Mouse (Mus musculus) G1E (cell line): ENCODE data around the gene Rnf187. TPM values are rescaled to one million over a fixed set of nuclear protein-coding genes. Genes with fewer than 3 reads are reported as not detected.
A peak's percentile ranks its signal among the peaks of the same experiment; 100 is the strongest.
"Not testable (repeated sequence)": the region's sequence is repeated elsewhere in the genome, so short reads cannot be mapped to it uniquely, and the experiment has no call there.

Experiments used
- ATAC-seq: 2 replicates; pipeline ENCODE4 v1.8.0; 2016; ENCODE audit warnings: mild to moderate bottlenecking; ENCODE audit not compliant: insufficient number of reproducible peaks, poor library complexity, low FRiP score, severe bottlenecking; ENCODE audit errors: extremely low read depth
- DNase-seq: peaks from one replicate; pipeline ENCODE4 v3.0.0; 2012; ENCODE audit warnings: low spot score
- H3K27me3 ChIP-seq: 2 replicates; pipeline ENCODE4 v1.6.1; 2012; ENCODE audit warnings: mild to moderate bottlenecking, low read length, inconsistent platforms; ENCODE audit not compliant: insufficient read depth
- H3K36me3 ChIP-seq: replicated peaks from 2 replicates; pipeline ENCODE3; 2012; ENCODE audit warnings: mild to moderate bottlenecking, inconsistent platforms
- H3K4me1 ChIP-seq: 2 replicates; pipeline ENCODE4 v1.6.1; 2012; ENCODE audit warnings: low read depth, low read length, inconsistent platforms, mixed read lengths; ENCODE audit not compliant: insufficient read depth
- H3K4me3 ChIP-seq: 2 replicates; pipeline ENCODE4 v1.5.1; 2012; ENCODE audit warnings: low read depth, mild to moderate bottlenecking, inconsistent platforms, low read length, moderate library complexity, mixed read lengths
- H3K9me3 ChIP-seq: replicated peaks from 2 replicates; pipeline ENCODE4 v1.6.1; 2012; ENCODE audit warnings: inconsistent platforms
- CTCF ChIP-seq: IDR thresholded peaks from 2 replicates; pipeline ENCODE4 v1.5.1; 2012; ENCODE audit warnings: low read depth, low read length, inconsistent platforms, mixed read lengths
- GATA1 ChIP-seq: IDR thresholded peaks from 2 replicates; pipeline ENCODE4 v1.6.1; 2012; ENCODE audit warnings: borderline replicate concordance, low read length, inconsistent platforms, mixed read lengths
- GATA2 ChIP-seq: IDR thresholded peaks from 2 replicates; pipeline ENCODE4 v1.6.1; 2012; ENCODE audit warnings: low read depth, low read length, inconsistent platforms, borderline replicate concordance
- POLR2AphosphoS5 ChIP-seq: IDR thresholded peaks from 2 replicates; pipeline ENCODE4 v1.6.1; 2012; ENCODE audit warnings: low read depth, low read length, inconsistent platforms; ENCODE audit not compliant: insufficient replicate concordance
- TAL1 ChIP-seq: conservative IDR thresholded peaks from 2 replicates; pipeline ENCODE4 v1.6.1; 2012; ENCODE audit warnings: low read depth, low read length, inconsistent platforms, mixed read lengths
- polyA plus RNA-seq: library from polyadenylated mRNA; stranded (reverse); fragments of >175 nt; gene quantifications from 2 replicates; pipeline ENCODE4 v1.2.3, GENCODE M21; 2012
- total RNA-seq, 2 experiments: library from RNA; stranded (forward) in 1 of 2; stranded (reverse) in 1 of 2; fragments of 200-1000 nt in 1 of 2; fragments of >200 nt in 1 of 2; fragmentation: Nextera tagmentation in 1 of 2; gene quantifications; 2 replicates each; pipeline ENCODE4 v1.2.3; 2014 to 2017

Gene Rnf187
- total and polyA plus RNA-seq, 3 experiments: 55.7 to 225 (median 72.8) TPM

GRCm38 (mm10) chr11:58954420-58955142, 15.9 kb upstream of the Rnf187 start, which contains the start of the genes Hist3h2a and Trim17:
TSS of gene Hist3h2a (plus strand) at chr11:58954685.
TSS of gene Trim17 (plus strand) at chr11:58954685.
- Histone ChIP-seq H3K36me3 (peaks cover 19% of the 10 kb centered on the region), H3K4me3 (peak within 1 kb of the TSS; percentile 72), H3K4me1 (peaks cover 36% of the 10 kb centered on the region), H3K9me3 (no peaks in the 10 kb centered on the region), H3K27me3 (peaks cover 14% of the 10 kb centered on the region)
- DNase-seq (peak; percentile 94), ATAC-seq (peak; percentile 91)
- TF ChIP-seq POLR2AphosphoS5: peak; percentile 95
- no peak for TF ChIP-seq TAL1
- no peak for TF ChIP-seq CTCF

- peak overlapping the region; percentile 72; the same call in 1 of the 2 replicates for H3K4me3 ChIP-seq
- ATAC-seq, DNase-seq, H3K9me3 ChIP-seq: not testable (repeated sequence)
- peaks cover 19% of the 10 kb centered on the region for H3K36me3 ChIP-seq
- peaks cover 33% of the 10 kb centered on the region for H3K4me1 ChIP-seq
- H3K27me3 ChIP-seq: peaks cover 19% of the 10 kb centered on the region
Observed at GRCm38 (mm10) chr11:58954170-58954419, 15.4 kb upstream of the Rnf187 start.

GRCm38 (mm10) chr11:58953351-58954169, 14.8 kb upstream of the Rnf187 start:
- H3K36me3 ChIP-seq: peaks cover 17% of the 10 kb centered on the region
- peaks cover 24% of the 10 kb centered on the region for H3K27me3 ChIP-seq
- peaks cover 32% of the 10 kb centered on the region for H3K4me1 ChIP-seq
- ATAC-seq (no peak), DNase-seq (no peak)
- H3K9me3 ChIP-seq: no peaks in the 10 kb centered on the region
- TF ChIP-seq GATA2 (no peak), GATA1 (no peak), CTCF (no peak), TAL1 (no peak), POLR2AphosphoS5 (no peak)
- H3K4me3 ChIP-seq: peak overlapping the region; percentile 70

DNA sequence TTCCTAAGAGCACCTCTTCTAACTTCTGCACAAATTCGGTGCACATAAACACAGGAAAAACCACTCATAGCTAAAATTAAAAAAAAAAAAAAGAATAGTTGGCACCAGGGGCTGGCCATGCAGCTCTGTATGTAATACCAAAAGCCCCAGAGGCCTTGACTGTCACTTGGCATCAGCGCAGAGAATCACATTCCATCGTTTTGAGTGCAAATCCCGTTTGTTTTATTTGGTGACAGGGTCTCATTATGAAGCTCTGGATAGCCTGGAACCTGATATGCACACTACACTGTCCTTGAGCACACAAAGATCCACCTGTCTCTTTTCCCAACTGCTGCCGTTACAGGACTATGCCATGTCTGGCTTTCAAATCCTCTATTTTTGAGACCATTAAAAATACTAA, 12.5 kb upstream of the Rnf187 start:
- DNase-seq (no peak), ATAC-seq (no peak)
- H3K9me3 ChIP-seq: no peaks in the 10 kb centered on the region
- H3K36me3 ChIP-seq: no peaks in the 10 kb centered on the region
- no peak overlapping the region for H3K4me3 ChIP-seq
- TF ChIP-seq GATA2 (no peak), TAL1 (no peak), POLR2AphosphoS5 (no peak), CTCF (no peak), GATA1 (no peak)
- peaks cover 39% of the 10 kb centered on the region for H3K27me3 ChIP-seq
- peaks cover 13% of the 10 kb centered on the region for H3K4me1 ChIP-seq

DNA sequence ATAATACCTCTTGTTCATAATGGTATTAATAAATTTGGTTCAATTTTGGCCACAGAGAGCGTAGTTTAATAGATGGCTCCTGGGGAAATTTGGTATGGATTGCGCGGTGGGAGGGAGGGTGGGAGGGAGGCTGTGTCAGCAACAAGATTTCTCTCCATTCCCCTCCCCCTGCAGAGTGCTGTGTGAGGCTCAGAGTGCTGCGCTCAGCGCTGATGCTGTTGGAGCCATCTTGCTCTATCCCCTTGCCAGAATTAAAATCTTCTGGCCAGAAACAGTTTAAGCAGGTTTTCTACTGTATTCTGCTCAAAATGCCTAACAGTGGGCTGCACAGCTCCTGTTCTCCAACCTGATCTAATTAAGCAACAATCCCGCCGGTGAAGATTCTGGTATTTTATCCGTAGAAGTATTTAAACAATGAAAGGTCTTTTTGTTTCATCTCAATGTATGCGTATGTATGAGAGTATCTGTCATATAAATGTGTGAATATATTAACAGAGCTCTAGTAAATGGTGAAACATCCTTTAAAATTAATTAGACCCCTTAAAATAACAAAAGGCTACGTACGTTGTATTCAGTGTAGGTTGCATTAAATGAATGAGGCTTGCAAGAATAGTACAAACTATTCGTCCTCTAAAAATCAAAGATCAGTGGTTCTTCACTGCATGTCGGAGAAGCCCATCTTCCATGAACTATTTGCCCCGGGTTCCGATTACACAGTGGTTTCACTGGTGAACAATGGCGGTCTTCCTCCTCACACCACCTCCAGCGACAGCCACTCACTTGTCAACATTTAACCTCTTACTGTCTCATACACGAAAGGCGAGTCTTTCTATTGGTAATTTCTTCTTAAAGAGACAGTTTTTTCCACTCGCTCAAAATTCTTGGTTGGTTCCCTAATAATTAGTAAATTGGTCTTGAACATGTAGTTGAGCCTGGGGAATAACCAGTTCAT, 11.0 kb upstream of the Rnf187 start:
- H3K36me3 ChIP-seq: no peaks in the 10 kb centered on the region
- TF ChIP-seq TAL1: no peak
- no peak for TF ChIP-seq CTCF
- no peak for TF ChIP-seq GATA1
- TF ChIP-seq POLR2AphosphoS5: no peak
- TF ChIP-seq GATA2: no peak
- H3K4me3 ChIP-seq: no peak overlapping the region
- DNase-seq (no peak), ATAC-seq (no peak)
- H3K4me1 ChIP-seq: peaks cover 13% of the 10 kb centered on the region
- peaks cover 52% of the 10 kb centered on the region for H3K27me3 ChIP-seq
- H3K9me3 ChIP-seq: no peaks in the 10 kb centered on the region

GRCm38 (mm10) chr11:58948542-58949479, 10.1 kb upstream of the Rnf187 start, which contains the start of gene Hist3h2ba:
TSS of gene Hist3h2ba (plus strand) at chr11:58948920.
- ATAC-seq: no peak; the same call in 1 of the 2 replicates
- H3K36me3 ChIP-seq: no peaks in the 10 kb centered on the region
- H3K4me1 ChIP-seq: peaks cover 10% of the 10 kb centered on the region
- TF ChIP-seq GATA1: no peak
- no peak for TF ChIP-seq TAL1
- no peak for TF ChIP-seq GATA2
- TF ChIP-seq CTCF: no peak
- no peak for TF ChIP-seq POLR2AphosphoS5
- peaks cover 62% of the 10 kb centered on the region for H3K27me3 ChIP-seq
- H3K4me3 ChIP-seq: peak within 1 kb of the TSS; percentile 68
- no peaks in the 10 kb centered on the region for H3K9me3 ChIP-seq
- no peak for DNase-seq
